Mouse (Mus musculus) gastrocnemius, adult 2 months (tissue): ENCODE measurements around the gene Filip1l. TPM values are rescaled to one million over a fixed set of nuclear protein-coding genes. Genes with fewer than 3 reads are reported as not detected.

Source experiments
- DNase-seq: peaks from one replicate; pipeline ENCODE4 v3.0.0; 2022
- H3K27ac ChIP-seq: fragments of 200-600 bp; 2 replicates; pipeline ENCODE4 v1.8.1; 2022; ENCODE audit warnings: mild to moderate bottlenecking
- H3K4me3 ChIP-seq: fragments of 200-600 bp; 2 replicates; pipeline ENCODE4 v1.8.1; 2022; ENCODE audit warnings: mild to moderate bottlenecking, moderate library complexity
- CTCF ChIP-seq: fragments of 200-600 bp; IDR thresholded peaks from 2 replicates; pipeline ENCODE4 v1.8.1; 2022; ENCODE audit warnings: antibody characterized with exemption, mild to moderate bottlenecking, moderate library complexity
- intact Hi-C: fragments of 180-260 bp; cut with DNase I; formaldehyde crosslinking; loops from one replicate; pipeline ENCODE4 v1.15.1; 2025
- long read RNA-seq, 2 experiments: library from polyadenylated mRNA; stranded (forward); transcript quantifications; one replicate each; pipeline ENCODE4 v2.0.0; 2021
- total RNA-seq, 2 experiments: library from RNA; stranded (reverse); gene quantifications; 2 replicates each; pipeline ENCODE4 v1.2.3; 2021

Filip1l gene
- 10 to 100 TPM; 37.5 to 67.0 TPM for total RNA-seq
- long read RNA-seq, experiment 1, full-length matches to known transcripts: 13 of 18 reads
- long read RNA-seq, experiment 1, partial matches to known transcripts: 1 of 18 reads
- long read RNA-seq, experiment 1, other reads (novel, unspliced or antisense): 4 of 18 reads
- long read RNA-seq, experiment 2, full-length matches to known transcripts: 15 of 20 reads
- long read RNA-seq, experiment 2, partial matches to known transcripts: 0 of 20 reads
- long read RNA-seq, experiment 2, other reads (novel, unspliced or antisense): 5 of 20 reads

- intact Hi-C loops: loop anchor here (10.0 kb wide), 1 partner anchor 122 kb away; no protein-coding TSS in a partner anchor
- peak within 1 kb of the TSS; percentile 72 for H3K4me3 ChIP-seq
- DNase-seq: peak; percentile 62
- TF ChIP-seq CTCF: no peak
- H3K27ac ChIP-seq: peak within 1 kb of the TSS; percentile 97
Observed at GRCm38 (mm10) chr16:57352751-57353150, at the start of gene Filip1l. Filip1l (plus strand) TSS chr16:57353093.

DNA sequence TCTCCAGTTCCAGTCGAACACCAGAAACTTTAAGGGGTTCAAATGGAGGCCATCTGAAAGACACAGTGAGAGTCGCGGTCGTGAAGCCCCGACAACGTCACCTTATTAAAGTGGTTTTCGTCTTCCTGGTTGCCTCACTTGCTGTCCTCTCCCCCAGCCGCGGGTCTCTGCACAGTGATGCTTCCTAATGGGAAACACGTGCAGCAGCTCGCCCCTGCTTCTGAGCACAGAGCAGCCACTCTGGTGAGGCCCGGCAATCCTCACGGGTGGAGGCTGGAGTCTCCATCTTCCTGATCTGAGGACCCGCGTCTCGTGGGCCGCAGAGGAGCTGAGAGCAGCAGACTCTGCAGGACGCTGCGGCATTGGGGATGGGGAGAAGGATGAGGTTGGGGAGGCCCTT, 49.2 kb upstream of the Filip1l start:
- intact Hi-C loops: no loop called here
- TF ChIP-seq CTCF: no peak
- H3K27ac ChIP-seq: no peak overlapping the region
- no peak for DNase-seq
- no peak overlapping the region for H3K4me3 ChIP-seq

DNA sequence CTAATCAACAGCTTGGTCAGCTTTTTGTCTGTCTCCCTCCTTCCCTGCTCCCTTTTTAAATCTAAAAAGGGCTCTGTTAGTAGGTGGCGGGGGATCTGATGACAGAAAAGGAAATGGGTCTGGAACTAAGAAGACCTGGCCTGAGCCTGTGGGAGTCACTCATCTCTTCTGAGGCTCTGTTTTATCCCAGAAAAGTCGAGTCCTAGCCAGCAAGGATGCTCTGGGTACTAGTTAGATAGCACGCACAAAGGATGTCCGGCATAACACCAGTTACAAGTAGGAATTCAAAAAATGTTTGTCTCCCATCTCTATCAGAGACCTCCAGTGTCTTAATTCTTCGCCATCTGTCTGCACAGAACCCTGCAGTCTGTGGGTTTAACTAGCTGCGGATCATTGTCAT, 47.4 kb upstream of the Filip1l start:
- TF ChIP-seq CTCF: no peak
- intact Hi-C loops: no loop called here

DNA sequence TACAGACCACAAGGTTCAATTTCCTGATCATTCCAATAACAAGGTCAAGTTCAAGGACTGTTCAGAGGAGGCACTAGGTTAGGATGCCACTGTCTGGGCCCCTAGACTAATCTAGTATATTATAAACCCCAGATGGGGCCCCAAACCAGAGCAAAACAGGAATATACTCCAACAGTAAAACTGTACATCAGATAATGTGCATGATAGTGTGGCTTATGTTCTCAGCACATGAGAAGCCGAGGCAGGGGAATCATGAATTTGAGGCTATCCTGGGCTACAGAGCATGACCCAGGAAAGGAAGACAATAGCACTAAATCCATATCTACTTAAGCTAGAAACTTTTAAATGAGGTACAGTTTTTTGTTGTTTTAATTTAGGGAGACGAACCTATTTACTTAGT, 40.8 kb upstream of the Filip1l start:
- intact Hi-C loops: no loop called here
- no peak overlapping the region for H3K27ac ChIP-seq
- TF ChIP-seq CTCF: no peak

More for the DNA sequence above, 47.4 kb upstream of the Filip1l start:
- Histone ChIP-seq H3K27ac (no peak overlapping the region), H3K4me3 (no peak overlapping the region)
- DNase-seq: no peak

GRCm38 (mm10) chr16:57313487-57313886, 39.4 kb upstream of the Filip1l start:
- no peak for DNase-seq
- no peak overlapping the region for H3K4me3 ChIP-seq
- no peak overlapping the region for H3K27ac ChIP-seq
- intact Hi-C loops: no loop called here
- no peak for TF ChIP-seq CTCF

More for the DNA sequence above, 40.8 kb upstream of the Filip1l start:
- H3K4me3 ChIP-seq: no peak overlapping the region
- no peak for DNase-seq

DNA sequence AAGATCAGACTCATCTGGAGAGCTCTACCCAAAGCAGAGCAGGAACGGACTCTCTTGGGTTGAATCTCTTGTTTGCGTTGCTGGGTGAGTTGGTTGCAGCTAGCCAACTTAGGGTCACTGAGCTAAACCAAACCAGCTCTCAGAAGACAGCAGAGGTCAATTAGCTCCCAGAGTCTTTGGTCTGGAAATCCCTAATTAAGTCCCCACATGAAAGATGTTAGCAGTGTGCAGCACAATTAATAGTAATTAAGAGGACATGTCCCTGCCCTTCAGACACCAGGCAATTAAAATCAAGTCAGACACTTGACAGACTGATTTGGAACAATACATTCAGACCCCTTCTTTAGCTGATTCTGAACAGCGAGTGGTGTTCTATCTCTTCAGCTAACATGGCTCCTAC, 38.7 kb upstream of the Filip1l start:
- Histone ChIP-seq H3K27ac (peak overlapping the region; percentile 59; the same call in 1 of the 2 replicates), H3K4me3 (no peak overlapping the region)
- DNase-seq: no peak
- intact Hi-C loops: no loop called here
- TF ChIP-seq CTCF: no peak

GRCm38 (mm10) chr16:57315026-57315425, 37.9 kb upstream of the Filip1l start:
- DNase-seq: no peak
- peak overlapping the region; percentile 59 for H3K27ac ChIP-seq
- no peak overlapping the region for H3K4me3 ChIP-seq
- intact Hi-C loops: no loop called here
- no peak for TF ChIP-seq CTCF

GRCm38 (mm10) chr16:57317127-57317526, 35.8 kb upstream of the Filip1l start:
- DNase-seq: no peak
- Histone ChIP-seq H3K4me3 (no peak overlapping the region), H3K27ac (peak overlapping the region; percentile 32; the same call in 1 of the 2 replicates)
- intact Hi-C loops: no loop called here
- TF ChIP-seq CTCF: no peak

- Histone ChIP-seq H3K27ac (peak overlapping the region; percentile 32), H3K4me3 (no peak overlapping the region)
- no peak for TF ChIP-seq CTCF
- no peak for DNase-seq
- intact Hi-C loops: no loop called here
Observed at GRCm38 (mm10) chr16:57317882-57318636, 34.8 kb upstream of the Filip1l start.

GRCm38 (mm10) chr16:57318637-57319125, 34.2 kb upstream of the Filip1l start:
- intact Hi-C loops: no loop called here
- Histone ChIP-seq H3K27ac (peak overlapping the region; percentile 32), H3K4me3 (no peak overlapping the region)
- no peak for TF ChIP-seq CTCF
- DNase-seq: no peak

DNA sequence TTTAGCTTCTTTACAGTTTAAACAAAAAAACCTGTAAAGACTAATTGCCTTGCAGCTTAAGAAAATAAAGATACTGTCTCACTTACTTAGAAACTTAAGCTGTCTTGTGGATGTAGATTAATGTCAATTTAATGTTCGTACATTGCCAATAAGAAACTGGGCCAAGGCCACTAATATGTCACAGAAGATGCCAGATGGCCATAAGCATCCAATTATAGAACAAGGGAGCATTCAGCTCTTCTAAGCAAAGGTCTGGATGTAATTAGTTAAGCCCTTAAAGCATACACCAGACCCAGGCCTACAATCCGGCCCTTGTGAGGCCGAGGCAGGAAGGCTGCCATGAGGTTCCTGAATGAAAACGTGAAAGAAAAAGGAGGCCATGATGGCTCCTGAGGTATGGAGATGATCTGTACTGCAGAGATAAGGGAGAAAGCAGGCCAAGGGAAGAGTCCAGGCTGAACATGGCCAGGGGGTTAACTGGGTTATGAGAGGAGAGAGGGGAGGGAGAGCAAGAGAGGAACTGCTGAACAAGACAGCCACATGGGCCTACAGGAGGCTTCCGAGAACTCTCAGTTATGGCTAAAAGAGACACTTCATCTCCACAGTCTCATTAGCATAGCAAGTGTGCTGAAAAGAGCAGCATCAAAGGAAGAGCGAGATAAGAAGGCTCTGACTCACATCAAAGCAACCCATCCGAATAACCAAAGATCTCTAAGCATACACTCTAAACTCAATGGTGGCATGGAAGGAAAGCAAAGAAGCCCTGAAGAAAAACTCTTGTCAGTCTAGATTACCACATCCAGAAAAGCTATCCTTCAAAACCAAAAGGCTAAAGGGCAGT, 33.4 kb upstream of the Filip1l start:
- no peak overlapping the region for H3K4me3 ChIP-seq
- TF ChIP-seq CTCF: no peak
- H3K27ac ChIP-seq: peak overlapping the region; percentile 67
- intact Hi-C loops: loop anchor here (5.0 kb wide), 1 partner anchor 77 kb away; no protein-coding TSS in a partner anchor
- no peak for DNase-seq

- Histone ChIP-seq H3K4me3 (peak overlapping the region; percentile 29; the same call in 1 of the 2 replicates), H3K27ac (peak overlapping the region; percentile 75)
- no peak for TF ChIP-seq CTCF
- peak; percentile 77 for DNase-seq
- intact Hi-C loops: no loop called here
Observed at GRCm38 (mm10) chr16:57326996-57327395, 25.9 kb upstream of the Filip1l start.
